Mouse (Mus musculus) mammary gland, adult 2 months (tissue): ENCODE measurements around the gene D16Ertd472e. TPM values are rescaled to one million over a fixed set of nuclear protein-coding genes. Genes with fewer than 3 reads are reported as not detected.

Source experiments
- polyA plus RNA-seq: library from polyadenylated mRNA; depleted of rRNA; stranded (reverse); fragments of >200 nt; gene quantifications from 2 replicates; pipeline ENCODE4 v1.2.3, GENCODE M21; 2012; ENCODE audit warnings: low replicate concordance; rRNA removed

D16Ertd472e gene
- polyA plus RNA-seq: 4.9 and 11.1 TPM in 2 replicates

GRCm38 (mm10) chr16:78576478-78577084, at the start of gene D16Ertd472e:
D16Ertd472e (minus strand) TSS chr16:78576708.

Other genes with a start within 250 kb of the D16Ertd472e start
- 1.9 and 4.9 TPM in 2 replicates for gene Btg3, start 199.5 kb downstream of the D16Ertd472e start, polyA plus RNA-seq